Mouse (Mus musculus) forebrain, embryonic 14.5 days (tissue): ENCODE measurements around the gene Brip1. TPM values are rescaled to one million over a fixed set of nuclear protein-coding genes. Genes with fewer than 3 reads are reported as not detected.

Experiments used
- ATAC-seq: fragments of 200-750 bp; cut with Nextera tagmentation; 2 replicates; pipeline ENCODE4 v1.8.0; 2017; ENCODE audit warnings: mild to moderate bottlenecking, moderate library complexity
- DNase-seq: peaks from one replicate; pipeline ENCODE4 v3.0.0-alpha.2; 2015; ENCODE audit warnings: low spot score
- H3K27ac ChIP-seq: fragments of 300-500 bp; sonication (generic); 2 replicates; pipeline ENCODE4 v1.5.1; 2014; ENCODE audit warnings: low read depth, mild to moderate bottlenecking, control low read depth, low read length, moderate library complexity
- H3K27me3 ChIP-seq: fragments of 300-500 bp; sonication (generic); replicated peaks from 2 replicates; pipeline ENCODE4 v1.6.1; 2014; ENCODE audit warnings: low read length, control low read depth, mixed read lengths; ENCODE audit not compliant: control insufficient read depth, insufficient read depth
- H3K36me3 ChIP-seq: fragments of 300-500 bp; sonication (generic); 2 replicates; pipeline ENCODE4 v1.6.1; 2014; ENCODE audit warnings: low read length, control low read depth; ENCODE audit not compliant: control insufficient read depth, insufficient read depth
- H3K4me1 ChIP-seq: fragments of 300-500 bp; sonication (generic); 2 replicates; pipeline ENCODE4 v1.6.1; 2014; ENCODE audit warnings: antibody characterized with exemption, low read length, control low read depth; ENCODE audit not compliant: control insufficient read depth, insufficient read depth
- H3K4me2 ChIP-seq: fragments of 300-500 bp; sonication (generic); 2 replicates; pipeline ENCODE4 v1.6.1; 2014; ENCODE audit warnings: mild to moderate bottlenecking, control low read depth, low read length
- H3K4me3 ChIP-seq: fragments of 300-500 bp; sonication (generic); 2 replicates; pipeline ENCODE4 v1.5.1; 2014; ENCODE audit warnings: low read depth, low read length, control low read depth
- H3K9ac ChIP-seq: fragments of 300-500 bp; sonication (generic); 2 replicates; pipeline ENCODE4 v1.6.1; 2014; ENCODE audit warnings: mild to moderate bottlenecking, low read length, control low read depth, moderate library complexity
- H3K9me3 ChIP-seq: fragments of 300-500 bp; sonication (generic); replicated peaks from 2 replicates; pipeline ENCODE4 v1.6.1; 2016; ENCODE audit warnings: low read length, control low read depth, mixed read lengths; ENCODE audit not compliant: control insufficient read depth
- WGBS: fragments of 180-500 bp; shearing (Covaris S2); extraction: QIAGEN DNeasy Blood & Tissue Kit; methylation state at CpG from one replicate; pipeline ENCODE4 v1.1.7; 2014; 5-methylcytosine and 5-hydroxymethylcytosine counted together
- polyA plus RNA-seq: library from polyadenylated mRNA; unstranded; fragments of >200 nt; fragmentation: Nextera tagmentation; extraction: Ambion mirVana; gene quantifications from 2 replicates; pipeline ENCODE4 v1.2.1, GENCODE M21; 2014

Brip1 gene
- polyA plus RNA-seq, 1 experiment from 2014 or later = 3.7 TPM

DNA sequence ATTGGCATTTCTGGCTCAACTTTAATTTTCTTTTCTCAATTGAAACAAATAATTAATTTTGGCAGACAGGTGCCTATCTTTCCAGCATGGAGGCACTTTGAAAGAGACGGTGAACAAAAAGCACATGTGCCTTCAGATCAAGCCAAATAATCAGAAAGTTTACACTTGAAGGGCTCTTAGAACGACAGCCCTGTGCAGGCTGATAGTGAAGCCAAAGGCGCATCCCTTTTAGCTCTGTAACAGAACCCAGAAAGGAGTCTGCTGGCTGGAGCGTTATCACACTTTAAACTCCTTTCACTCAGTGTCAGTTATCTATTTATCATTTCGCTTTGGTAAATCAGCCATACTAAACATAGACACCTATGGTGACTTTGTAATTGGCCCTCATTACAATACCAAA, 45.4 kb downstream of the Brip1 start:
- no peak overlapping the region for H3K4me2 ChIP-seq
- no peak overlapping the region for H3K9ac ChIP-seq
- ATAC-seq = no peak
- no peak overlapping the region for H3K4me3 ChIP-seq
- no peaks in the 10 kb centered on the region for H3K9me3 ChIP-seq
- H3K36me3 ChIP-seq = no peaks in the 10 kb centered on the region
- whole genome bisulfite sequencing = 73% methylated on average over 5 of the region's 5 CpGs
- DNase-seq = no peak
- H3K27ac ChIP-seq = no peak overlapping the region
- no peaks in the 10 kb centered on the region; the same call in 1 of the 2 replicates for H3K4me1 ChIP-seq
- H3K27me3 ChIP-seq = no peaks in the 10 kb centered on the region

DNA sequence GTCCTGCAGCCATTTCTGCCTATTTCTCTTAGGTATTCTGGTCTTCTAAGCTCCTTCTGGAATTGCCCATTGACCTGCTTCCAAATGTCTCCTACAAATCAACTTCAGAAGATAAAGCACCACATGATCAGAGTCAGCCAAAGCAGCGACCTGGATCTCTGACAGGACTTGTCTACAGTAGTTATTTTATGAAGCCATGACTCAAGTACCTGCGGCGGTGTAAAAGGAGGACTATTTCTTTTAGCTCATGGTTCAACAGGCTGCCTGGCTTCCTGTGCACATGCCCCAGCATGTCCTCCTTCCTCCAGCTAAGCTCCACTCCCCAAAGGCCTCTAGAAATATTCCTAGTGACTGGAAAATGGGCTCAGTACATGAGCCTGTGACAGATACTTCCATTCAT, 69.7 kb downstream of the Brip1 start:
- WGBS = 92% methylated on average over 3 of the region's 3 CpGs
- DNase-seq = no peak
- no peaks in the 10 kb centered on the region for H3K27me3 ChIP-seq

DNA sequence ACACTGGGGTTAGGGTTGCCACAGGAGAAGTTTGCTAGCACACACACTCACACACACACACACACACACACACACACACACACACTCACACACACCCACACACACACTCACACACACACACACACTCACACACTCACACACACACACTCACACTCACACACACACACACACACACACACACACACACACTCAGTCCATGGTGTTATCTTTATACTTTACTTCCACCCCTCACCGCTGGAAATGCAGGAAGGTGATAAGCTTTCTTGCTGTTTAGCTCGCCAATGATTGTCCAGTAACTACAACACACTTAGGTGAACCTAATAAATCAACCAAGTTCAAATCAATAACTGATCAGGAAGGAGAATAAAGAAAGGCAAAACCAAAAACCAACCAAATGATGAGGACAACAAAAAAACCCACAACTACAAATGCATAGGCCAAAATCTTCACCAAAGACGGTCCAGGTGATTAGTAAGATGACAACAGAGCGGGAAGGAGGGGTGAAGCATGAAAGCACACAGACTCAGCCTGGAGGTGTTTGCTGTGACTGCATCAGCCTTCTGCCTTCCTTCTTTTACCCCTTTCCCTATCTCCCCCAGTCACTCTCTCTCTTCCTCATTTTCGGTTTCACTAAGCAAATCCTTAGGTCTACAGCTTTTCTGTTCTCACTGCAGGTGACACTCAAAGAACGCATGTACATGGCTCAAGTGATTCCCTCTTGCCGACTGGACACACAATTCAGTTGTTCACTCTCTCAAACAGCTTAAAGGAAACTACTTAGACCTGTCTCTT, 83.7 kb downstream of the Brip1 start:
- 90% methylated on average over 7 of the region's 7 CpGs for WGBS
- Histone ChIP-seq H3K4me3 (no peak overlapping the region), H3K4me1 (no peaks in the 10 kb centered on the region), H3K4me2 (no peak overlapping the region), H3K27me3 (no peaks in the 10 kb centered on the region), H3K36me3 (no peaks in the 10 kb centered on the region), H3K27ac (no peak overlapping the region), H3K9ac (no peak overlapping the region), H3K9me3 (no peaks in the 10 kb centered on the region)
- DNase-seq = no peak
- no peak for ATAC-seq

More for the DNA sequence above, 69.7 kb downstream of the Brip1 start:
- Histone ChIP-seq H3K27ac (no peak overlapping the region), H3K4me1 (no peaks in the 10 kb centered on the region), H3K4me3 (no peak overlapping the region), H3K4me2 (no peak overlapping the region), H3K36me3 (no peaks in the 10 kb centered on the region), H3K9ac (no peak overlapping the region), H3K9me3 (no peaks in the 10 kb centered on the region)
- no peak for ATAC-seq

DNA sequence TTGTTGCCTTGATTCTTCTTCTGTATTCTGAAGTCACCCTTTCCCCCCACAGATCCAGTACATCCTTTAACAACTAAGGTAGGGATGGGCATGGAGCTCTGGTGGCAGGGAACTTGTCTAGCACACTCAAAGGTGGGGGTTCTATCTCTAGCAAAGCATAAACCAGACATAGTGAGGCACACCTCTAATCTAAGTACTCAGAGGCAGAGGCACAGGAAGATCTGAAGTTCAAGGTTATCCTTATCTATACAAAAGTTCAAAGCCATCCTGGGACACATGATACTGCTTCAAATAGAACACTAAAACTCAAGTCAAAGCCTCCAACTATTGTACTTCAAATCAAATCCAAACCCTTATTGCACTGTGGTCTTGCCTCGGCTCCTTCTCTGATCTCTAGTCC, 85.0 kb downstream of the Brip1 start:
- ATAC-seq (no peak), DNase-seq (no peak)
- Histone ChIP-seq H3K36me3 (no peaks in the 10 kb centered on the region), H3K9me3 (no peaks in the 10 kb centered on the region), H3K27ac (no peak overlapping the region), H3K9ac (no peak overlapping the region), H3K4me2 (no peak overlapping the region), H3K4me1 (no peaks in the 10 kb centered on the region), H3K27me3 (no peaks in the 10 kb centered on the region), H3K4me3 (no peak overlapping the region)
- 96% methylated on average over 1 of the region's 1 CpGs for WGBS

DNA sequence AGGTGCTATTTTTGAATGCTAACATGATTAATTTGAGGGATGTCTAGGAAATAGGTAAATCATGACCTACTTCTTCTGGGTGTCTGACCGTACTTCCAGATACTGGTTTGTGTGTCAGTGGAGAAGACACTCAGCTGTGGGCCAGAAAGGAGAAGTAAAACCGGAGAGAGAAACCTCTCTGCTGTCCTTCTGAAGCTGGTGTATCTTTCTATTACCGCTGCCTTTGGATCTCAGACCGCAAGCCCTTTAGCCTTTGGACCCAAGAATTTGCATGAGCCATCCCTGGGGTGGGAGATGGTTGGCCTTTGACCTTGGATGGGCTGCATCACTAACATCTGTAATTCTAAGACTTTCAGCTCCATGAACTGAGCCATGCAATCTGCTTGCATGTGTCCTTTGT, 93.7 kb downstream of the Brip1 start:
- no peak overlapping the region for H3K4me3 ChIP-seq
- no peaks in the 10 kb centered on the region for H3K4me1 ChIP-seq
- DNase-seq = no peak
- no peak overlapping the region for H3K9ac ChIP-seq
- no peaks in the 10 kb centered on the region for H3K27me3 ChIP-seq
- no peaks in the 10 kb centered on the region for H3K36me3 ChIP-seq
- no peak overlapping the region for H3K27ac ChIP-seq
- WGBS = 97% methylated on average over 4 of the region's 4 CpGs
- H3K4me2 ChIP-seq = no peak overlapping the region
- no peaks in the 10 kb centered on the region for H3K9me3 ChIP-seq
- no peak for ATAC-seq

DNA sequence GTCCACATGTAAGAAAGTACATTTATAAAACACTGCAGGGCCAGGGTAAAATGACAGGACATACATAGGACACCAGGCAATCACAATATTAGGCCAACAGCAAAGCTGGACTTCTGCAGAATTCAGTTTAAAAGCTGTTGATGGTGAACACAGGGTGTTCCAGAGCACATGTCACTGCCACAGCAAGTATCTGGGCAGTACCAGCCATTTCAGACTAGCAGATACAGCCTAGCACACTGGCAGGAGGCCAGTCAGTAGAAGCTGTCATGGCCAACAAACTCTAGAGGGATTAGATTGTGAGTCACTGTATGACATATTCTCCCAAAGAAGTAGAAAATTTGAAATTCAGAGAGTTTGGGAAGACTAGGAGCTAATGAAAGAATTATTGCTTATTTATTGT, 94.4 kb downstream of the Brip1 start:
- no peak for DNase-seq
- Histone ChIP-seq H3K4me2 (no peak overlapping the region), H3K9me3 (no peaks in the 10 kb centered on the region), H3K36me3 (no peaks in the 10 kb centered on the region), H3K27ac (no peak overlapping the region), H3K4me3 (no peak overlapping the region), H3K9ac (no peak overlapping the region), H3K27me3 (no peaks in the 10 kb centered on the region), H3K4me1 (no peaks in the 10 kb centered on the region)
- ATAC-seq = no peak

DNA sequence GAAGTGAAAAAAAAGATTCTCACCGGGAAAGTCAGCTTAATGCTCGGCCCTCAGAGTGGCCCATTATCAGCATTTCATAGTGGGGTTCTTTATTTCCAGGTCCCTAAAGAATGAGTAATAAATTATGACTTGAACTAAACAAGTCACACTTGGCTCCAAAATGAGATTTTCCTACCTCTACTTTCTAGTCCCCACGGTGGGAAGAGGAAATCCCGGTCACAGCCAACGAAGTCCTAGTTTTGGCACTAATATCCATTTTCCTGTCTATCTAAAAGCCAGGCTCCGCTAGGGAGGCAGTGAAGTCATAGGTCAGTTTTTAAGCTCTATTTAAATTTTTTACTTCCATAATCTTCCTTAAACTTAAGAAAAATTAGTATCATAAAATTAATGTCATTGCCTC, 99.8 kb downstream of the Brip1 start:
- WGBS = 88% methylated on average over 6 of the region's 6 CpGs
- H3K4me1 ChIP-seq = no peaks in the 10 kb centered on the region
- no peak for ATAC-seq

DNA sequence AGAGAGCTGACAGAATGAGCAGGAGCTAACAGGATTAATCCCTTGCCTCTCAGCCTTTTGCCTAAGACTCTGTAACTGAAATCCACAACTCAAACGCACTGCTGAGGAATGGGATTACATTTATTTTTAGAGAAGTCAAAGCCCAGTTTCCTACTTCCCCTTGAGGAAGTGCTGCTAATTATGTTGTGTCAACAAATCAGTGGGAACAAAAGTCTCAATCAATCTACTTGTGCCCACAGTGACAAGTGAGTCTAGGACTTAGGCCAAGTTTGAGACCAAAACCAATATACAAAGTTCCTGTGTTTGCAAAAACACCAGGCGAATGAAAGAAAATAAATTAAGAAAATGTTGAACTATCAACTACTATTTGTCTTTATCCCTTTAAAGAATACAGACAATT, 101.7 kb downstream of the Brip1 start:
- DNase-seq (no peak), ATAC-seq (no peak)
- Histone ChIP-seq H3K36me3 (no peaks in the 10 kb centered on the region), H3K4me1 (no peaks in the 10 kb centered on the region), H3K4me2 (no peak overlapping the region), H3K4me3 (no peak overlapping the region), H3K9me3 (no peaks in the 10 kb centered on the region), H3K27me3 (no peaks in the 10 kb centered on the region), H3K9ac (no peak overlapping the region), H3K27ac (no peak overlapping the region)
- WGBS = 66% methylated on average over 2 of the region's 2 CpGs

More for the DNA sequence above, 99.8 kb downstream of the Brip1 start:
- no peak overlapping the region for H3K27ac ChIP-seq
- no peaks in the 10 kb centered on the region for H3K9me3 ChIP-seq
- H3K9ac ChIP-seq = no peak overlapping the region
- H3K4me3 ChIP-seq = no peak overlapping the region
- no peaks in the 10 kb centered on the region for H3K36me3 ChIP-seq
- H3K4me2 ChIP-seq = no peak overlapping the region
- no peak for DNase-seq
- no peaks in the 10 kb centered on the region for H3K27me3 ChIP-seq

DNA sequence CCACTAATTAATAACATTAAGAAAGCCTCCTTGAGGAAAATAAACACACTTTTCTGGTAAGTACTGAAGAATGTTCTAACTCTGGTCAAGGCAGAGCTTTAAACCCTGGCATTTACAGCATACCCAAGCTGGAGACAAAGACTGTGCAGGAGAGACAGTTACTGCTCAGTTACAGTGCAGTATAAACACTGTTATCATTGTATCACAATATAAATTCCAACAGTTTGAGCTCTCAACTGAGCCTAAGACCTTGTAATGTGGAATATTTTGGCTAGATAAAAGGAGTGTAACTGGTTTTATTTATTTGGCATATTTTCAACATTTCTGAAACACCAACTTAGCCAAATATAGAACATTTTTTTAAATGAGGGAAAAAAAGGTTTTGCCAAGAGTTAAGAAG, 112.2 kb downstream of the Brip1 start:
- H3K27ac ChIP-seq = no peak overlapping the region
- H3K4me3 ChIP-seq = no peak overlapping the region
- no peaks in the 10 kb centered on the region for H3K27me3 ChIP-seq
- H3K4me1 ChIP-seq = no peaks in the 10 kb centered on the region
- H3K9ac ChIP-seq = no peak overlapping the region
- no peaks in the 10 kb centered on the region for H3K9me3 ChIP-seq
- no peak for ATAC-seq
- H3K36me3 ChIP-seq = no peaks in the 10 kb centered on the region
- DNase-seq = no peak
- H3K4me2 ChIP-seq = no peak overlapping the region
